Mouse (Mus musculus): ENCODE measurements around the gene Kcng3. TPM values are rescaled to one million over a fixed set of nuclear protein-coding genes. Genes with fewer than 3 reads are reported as not detected.

The Kcng3 gene
- polyA plus RNA-seq, 1 experiment from 2014 or later, result not detected

DNA sequence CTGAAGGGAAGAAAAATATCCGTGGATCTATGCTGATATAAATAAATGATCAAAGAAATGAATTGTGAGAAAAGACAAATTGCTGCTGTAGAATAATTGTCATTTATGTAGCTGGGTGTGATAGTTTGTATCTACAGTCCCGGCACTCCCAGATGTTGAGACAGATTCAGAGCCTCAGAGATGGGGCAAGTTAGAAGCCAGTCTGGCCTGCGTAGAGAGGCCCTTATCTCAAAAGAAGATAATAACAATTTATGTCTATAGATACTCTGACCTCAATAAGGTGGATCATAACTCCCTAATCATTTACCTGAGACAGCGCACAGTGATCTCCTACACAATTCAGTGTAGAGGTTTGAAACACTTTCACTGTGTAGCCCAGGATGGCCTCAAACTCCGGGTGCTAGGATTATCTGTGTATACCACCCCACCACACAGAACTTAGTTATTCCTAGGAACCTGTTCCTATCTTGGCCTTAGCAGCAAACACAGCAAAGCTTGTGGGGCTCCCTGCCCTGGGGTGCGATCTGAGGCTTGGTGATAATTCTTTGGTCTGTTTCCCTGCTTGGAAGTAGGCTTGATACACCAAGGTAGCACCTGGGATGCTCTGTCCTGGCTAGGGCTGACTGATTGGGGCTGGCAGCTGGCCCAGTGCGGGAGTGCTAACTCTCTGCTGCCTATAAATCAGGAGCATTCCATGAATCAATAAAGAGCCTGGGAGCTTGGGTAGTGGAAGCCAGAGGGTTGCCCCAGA lies 19.4 kb upstream of the Kcng3 start:
- Histone ChIP-seq H3K27me3 (no peaks in the 10 kb centered on the region), H3K4me2 (replicated peaks) (no peak overlapping the region), H3K36me3 (no peaks in the 10 kb centered on the region), H3K27ac (no peak overlapping the region), H3K9ac (replicated peaks) (no peak overlapping the region), H3K4me1 (replicated peaks) (no peaks in the 10 kb centered on the region), H3K4me3 (replicated peaks) (no peak overlapping the region), H3K9me3 (no peaks in the 10 kb centered on the region)
- no peak for ATAC-seq
- WGBS, result 90% methylated on average over 7 of the region's 7 CpGs

DNA sequence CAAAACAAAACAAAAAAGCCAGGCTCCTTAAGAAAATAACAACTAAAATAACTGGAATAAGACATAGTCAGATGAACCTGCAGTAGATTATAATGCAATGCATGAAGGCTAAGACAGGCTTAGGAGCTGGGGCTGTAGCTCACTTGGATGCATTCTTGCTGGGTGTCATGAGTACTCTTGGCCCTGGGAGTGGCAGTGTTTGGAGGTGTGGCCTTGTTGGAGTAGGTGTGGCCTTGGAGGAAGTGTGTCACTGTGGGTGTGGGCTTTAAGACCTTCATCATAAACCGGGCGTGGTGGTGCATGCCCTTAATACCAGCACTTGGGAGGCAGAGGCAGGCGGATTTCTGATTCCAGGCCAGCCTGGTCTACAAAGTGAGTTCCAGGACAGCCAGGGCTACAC lies 18.3 kb upstream of the Kcng3 start:
- no peak for ATAC-seq
- Histone ChIP-seq H3K9ac (replicated peaks) (no peak overlapping the region), H3K4me2 (replicated peaks) (no peak overlapping the region), H3K27me3 (no peaks in the 10 kb centered on the region), H3K36me3 (no peaks in the 10 kb centered on the region), H3K4me3 (replicated peaks) (no peak overlapping the region), H3K27ac (no peak overlapping the region), H3K4me1 (replicated peaks) (no peaks in the 10 kb centered on the region), H3K9me3 (no peaks in the 10 kb centered on the region)
- 86% methylated on average over 3 of the region's 3 CpGs for WGBS

DNA sequence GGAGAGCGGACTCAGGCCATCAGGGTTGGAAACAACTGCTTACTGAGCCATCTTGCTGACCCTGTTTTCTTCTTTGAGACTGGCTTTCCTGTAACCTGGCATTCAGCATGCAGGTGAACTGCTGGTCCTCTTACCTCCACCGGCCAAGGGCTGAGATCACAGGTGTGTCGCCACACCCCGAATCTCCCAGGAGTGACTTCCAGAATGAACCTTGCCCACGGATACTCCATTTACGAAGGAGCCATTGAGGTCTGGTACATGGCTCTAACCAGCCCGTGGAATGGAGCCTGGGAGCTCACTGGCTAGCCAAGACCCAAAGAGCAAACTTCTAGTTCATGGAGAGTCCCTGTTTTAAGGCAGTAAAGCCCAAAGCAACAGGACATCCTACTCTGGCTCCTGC lies 15.7 kb upstream of the Kcng3 start:
- H3K27me3 ChIP-seq, result no peaks in the 10 kb centered on the region
- no peak overlapping the region for H3K4me2 ChIP-seq (replicated peaks)
- H3K9me3 ChIP-seq, result no peaks in the 10 kb centered on the region
- 91% methylated on average over 7 of the region's 7 CpGs for WGBS
- H3K4me1 ChIP-seq (replicated peaks), result no peaks in the 10 kb centered on the region
- H3K36me3 ChIP-seq, result no peaks in the 10 kb centered on the region
- H3K9ac ChIP-seq (replicated peaks), result no peak overlapping the region
- H3K27ac ChIP-seq, result no peak overlapping the region
- H3K4me3 ChIP-seq (replicated peaks), result no peak overlapping the region
- ATAC-seq, result no peak

DNA sequence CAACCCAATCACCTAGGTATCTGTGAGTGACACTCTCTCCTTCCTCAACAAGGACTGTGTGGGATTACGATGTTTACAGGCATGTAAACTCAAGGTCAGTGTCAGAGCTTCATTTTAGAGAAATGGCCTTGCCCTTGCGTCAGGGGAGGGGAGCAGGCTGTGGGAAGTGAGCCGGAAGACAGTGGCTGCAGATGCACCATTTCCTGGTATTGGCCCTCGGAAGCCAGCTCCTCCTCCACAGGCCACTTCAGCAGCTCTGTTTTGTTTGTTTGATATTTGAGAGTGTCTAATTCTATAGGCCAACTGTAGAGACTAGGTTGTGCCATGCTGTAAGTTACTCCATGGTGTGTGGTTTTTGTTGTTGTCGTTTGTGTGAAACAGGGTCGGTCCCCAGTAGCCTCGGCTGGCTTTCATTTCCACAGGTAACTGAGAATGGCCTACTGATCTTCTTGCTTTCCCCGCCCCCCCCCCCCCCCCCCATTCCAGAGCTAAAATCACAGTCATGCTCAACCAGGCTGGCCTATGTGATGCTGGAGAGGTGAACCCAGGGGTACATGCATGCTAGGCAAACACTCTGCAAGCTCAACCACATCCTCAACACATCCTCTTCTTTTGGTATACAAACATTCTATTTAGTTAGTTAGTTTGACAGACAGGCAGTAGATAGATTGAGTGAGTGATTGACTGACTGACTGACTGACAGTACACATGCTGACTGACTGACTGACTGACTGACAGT lies 14.9 kb upstream of the Kcng3 start:
- no peak for ATAC-seq
- H3K4me3 ChIP-seq (replicated peaks), result no peak overlapping the region
- WGBS, result 79% methylated on average over 8 of the region's 8 CpGs

DNA sequence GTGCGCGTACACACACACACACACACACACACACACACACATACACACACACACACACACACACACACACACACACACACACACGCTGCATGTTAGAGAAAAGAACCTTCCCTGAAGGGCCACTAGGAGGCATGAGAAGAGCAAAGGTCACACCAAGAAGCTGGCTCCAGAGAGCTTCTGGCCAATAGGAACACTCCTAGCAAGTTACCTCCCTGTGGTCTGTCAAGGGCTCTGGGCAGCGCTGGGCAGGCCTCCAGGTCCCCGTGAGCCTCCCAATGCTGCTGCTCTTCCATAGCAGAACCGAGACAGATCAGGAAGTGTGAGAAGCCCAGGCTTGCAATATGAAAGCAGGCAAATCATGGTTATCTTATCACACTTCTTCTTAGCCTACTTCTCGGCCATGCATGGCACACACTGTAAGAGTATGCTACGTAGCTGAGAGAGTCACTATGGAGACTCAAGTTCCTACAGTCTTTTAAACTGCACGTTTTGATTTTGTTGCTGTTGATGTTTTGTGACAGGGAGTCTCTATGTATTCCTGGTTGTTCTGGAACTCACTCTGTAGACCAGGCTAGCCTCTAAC lies 13.6 kb upstream of the Kcng3 start:
- ATAC-seq, result no peak
- H3K4me3 ChIP-seq (replicated peaks), result no peak overlapping the region
- H3K27me3 ChIP-seq, result no peaks in the 10 kb centered on the region
- no peak overlapping the region for H3K27ac ChIP-seq
- H3K4me1 ChIP-seq (replicated peaks), result no peaks in the 10 kb centered on the region
- H3K4me2 ChIP-seq (replicated peaks), result no peak overlapping the region
- 69% methylated on average over 8 of the region's 9 CpGs for WGBS
- H3K9ac ChIP-seq (replicated peaks), result no peak overlapping the region
- H3K9me3 ChIP-seq, result no peaks in the 10 kb centered on the region
- no peaks in the 10 kb centered on the region for H3K36me3 ChIP-seq

More for the DNA sequence above, 14.9 kb upstream of the Kcng3 start:
- Histone ChIP-seq H3K9ac (replicated peaks) (no peak overlapping the region), H3K4me2 (replicated peaks) (no peak overlapping the region), H3K27ac (no peak overlapping the region), H3K4me1 (replicated peaks) (no peaks in the 10 kb centered on the region), H3K9me3 (no peaks in the 10 kb centered on the region), H3K27me3 (no peaks in the 10 kb centered on the region), H3K36me3 (no peaks in the 10 kb centered on the region)

DNA sequence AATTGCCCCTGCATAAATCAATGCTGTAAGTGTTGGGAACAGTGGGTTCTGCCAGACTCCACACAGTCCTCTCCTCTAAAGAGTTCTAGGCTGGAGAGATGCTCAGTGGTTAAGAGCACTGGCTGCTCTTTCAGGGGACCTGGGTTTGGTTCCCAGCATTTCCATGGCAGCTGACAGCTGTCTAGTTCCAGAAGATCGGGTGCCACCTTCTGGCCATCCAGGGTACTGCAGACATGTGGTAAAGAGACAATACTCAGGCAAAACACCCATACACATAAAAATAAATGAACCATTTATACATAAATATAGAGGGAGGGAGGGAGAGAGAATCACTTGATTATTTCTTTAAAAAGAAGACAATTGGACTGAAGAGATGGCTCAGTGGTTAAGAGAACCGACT lies 5.7 kb upstream of the Kcng3 start:
- Histone ChIP-seq H3K4me1 (replicated peaks) (peaks cover 11% of the 10 kb centered on the region), H3K4me3 (replicated peaks) (no peak overlapping the region), H3K9me3 (no peaks in the 10 kb centered on the region; the same call in 1 of the 2 replicates), H3K27ac (no peak overlapping the region), H3K9ac (replicated peaks) (no peak overlapping the region), H3K36me3 (no peaks in the 10 kb centered on the region), H3K4me2 (replicated peaks) (no peak overlapping the region), H3K27me3 (peaks cover 30% of the 10 kb centered on the region)
- ATAC-seq, result no peak
- WGBS, result 76% methylated on average over 2 of the region's 2 CpGs

DNA sequence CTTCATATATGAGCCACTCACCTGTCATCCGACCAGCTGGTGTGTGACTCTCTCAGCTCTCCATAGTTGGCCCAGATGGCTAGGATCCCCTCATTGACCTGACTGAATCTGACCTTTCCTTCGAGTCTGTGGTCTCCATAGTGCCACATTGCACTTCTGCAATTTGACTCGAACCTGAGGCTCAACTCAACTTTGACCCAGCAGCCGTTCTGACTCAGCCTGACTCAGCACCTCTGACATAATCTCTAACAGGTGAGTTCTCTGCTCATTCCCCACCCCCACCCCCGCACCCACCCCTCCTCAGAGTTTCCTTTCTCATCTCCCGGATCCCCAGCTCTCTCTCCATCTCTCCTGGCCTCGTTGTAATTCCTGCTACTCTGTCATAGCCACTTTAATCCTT lies 4.7 kb upstream of the Kcng3 start:
- WGBS, result 86% methylated on average over 7 of the region's 7 CpGs
- Histone ChIP-seq H3K9me3 (no peaks in the 10 kb centered on the region; the same call in 1 of the 2 replicates), H3K27ac (no peak overlapping the region), H3K27me3 (peaks cover 40% of the 10 kb centered on the region), H3K9ac (replicated peaks) (no peak overlapping the region), H3K4me2 (replicated peaks) (no peak overlapping the region), H3K36me3 (no peaks in the 10 kb centered on the region), H3K4me3 (replicated peaks) (no peak overlapping the region), H3K4me1 (replicated peaks) (peaks cover 20% of the 10 kb centered on the region)
- no peak for ATAC-seq

DNA sequence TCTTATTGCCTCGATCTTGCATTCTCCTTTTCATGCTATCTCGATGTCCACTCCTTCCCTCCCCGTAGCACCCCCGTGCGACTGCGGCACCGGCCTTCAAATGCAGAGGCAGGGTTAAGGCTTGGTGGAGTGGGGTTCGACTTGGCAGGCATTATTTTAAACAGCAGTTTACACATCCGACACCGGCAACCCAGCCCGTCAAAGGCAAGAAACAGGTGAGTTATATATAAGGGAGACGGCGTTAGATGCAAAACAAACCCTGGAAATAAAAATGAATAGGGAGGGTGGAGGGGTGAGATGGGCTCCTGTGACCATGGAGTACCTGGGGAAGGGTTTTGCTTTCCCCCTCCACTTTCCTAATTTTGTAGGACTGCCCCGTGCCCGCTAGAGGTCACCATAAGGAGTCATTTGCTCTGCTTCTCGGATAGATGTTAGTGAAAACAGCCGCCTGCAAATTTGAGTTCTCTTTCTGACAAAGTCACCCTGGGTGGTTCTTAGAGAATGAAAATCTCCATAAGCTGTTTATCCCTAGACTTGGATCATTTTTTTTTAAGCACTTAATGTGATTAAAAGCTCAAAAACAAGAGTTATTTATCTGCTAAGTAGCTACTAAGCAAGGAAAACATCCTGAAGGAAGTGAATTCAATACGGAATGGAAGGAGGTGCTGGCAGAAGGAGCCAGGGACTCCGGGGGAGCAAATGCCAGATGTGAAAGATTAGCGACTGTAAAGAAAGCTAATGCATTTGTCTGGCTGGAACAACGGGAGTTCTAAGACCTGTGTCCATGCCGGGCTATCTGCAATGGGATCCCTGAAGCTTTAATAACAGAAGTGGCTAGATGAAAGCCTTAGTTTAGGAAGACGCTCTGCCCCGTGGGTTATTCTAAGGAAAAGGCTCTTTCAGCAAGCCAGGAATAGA lies 1.2 kb upstream of the Kcng3 start:
- Histone ChIP-seq H3K27ac (no peak overlapping the region), H3K4me1 (replicated peaks) (peaks cover 30% of the 10 kb centered on the region), H3K36me3 (no peaks in the 10 kb centered on the region), H3K9me3 (no peaks in the 10 kb centered on the region; the same call in 1 of the 2 replicates), H3K4me3 (replicated peaks) (peak overlapping the region; percentile 56), H3K4me2 (replicated peaks) (peak overlapping the region; percentile 88), H3K9ac (replicated peaks) (peak overlapping the region; percentile 63), H3K27me3 (peaks cover 75% of the 10 kb centered on the region)
- peak; percentile 25 for ATAC-seq
- WGBS, result under 1% methylated on average over 24 of the region's 24 CpGs

DNA sequence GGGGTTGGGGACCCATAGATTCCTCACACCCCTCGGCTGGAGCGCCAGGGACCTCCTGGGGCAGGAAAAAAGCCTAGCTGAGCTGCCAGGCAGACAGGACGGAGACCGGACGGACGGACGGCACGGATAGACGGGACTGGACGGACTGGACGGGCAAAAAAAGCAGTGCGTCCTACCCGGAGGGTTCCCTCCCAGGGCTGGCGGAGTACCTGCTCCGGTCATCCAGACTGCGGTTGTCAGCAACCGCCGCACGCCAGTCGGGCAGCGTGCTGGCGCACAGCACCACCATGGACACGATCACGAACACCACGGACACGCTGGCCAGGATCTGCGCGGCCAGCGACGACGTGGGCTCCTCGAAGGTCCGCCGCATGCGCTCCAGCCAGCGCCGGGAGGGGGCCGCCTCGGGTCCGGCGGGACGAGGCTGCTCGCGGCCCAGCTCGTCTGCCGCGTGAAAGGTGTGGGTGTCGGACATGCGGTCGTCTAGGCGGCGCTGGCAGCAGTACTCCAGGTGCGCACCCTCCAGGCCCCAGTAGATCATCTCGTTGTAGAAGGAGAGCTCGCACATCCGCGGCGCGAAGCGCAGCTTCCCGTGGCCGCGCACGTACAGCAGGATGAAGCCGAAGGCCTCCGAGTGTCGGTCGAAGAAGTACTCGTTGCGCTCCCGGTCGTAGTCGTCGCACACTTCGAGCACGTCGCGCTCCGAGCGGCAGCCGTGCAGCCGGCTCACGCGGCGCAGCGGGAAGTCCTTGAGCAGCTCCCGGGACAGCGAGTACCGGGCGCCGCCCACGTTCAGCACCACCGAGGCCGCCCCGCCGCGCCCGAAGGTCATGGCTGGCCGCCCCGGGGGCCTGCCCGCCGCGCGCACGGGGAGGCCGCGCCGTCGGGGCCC lies 662 bp downstream of the Kcng3 start:
- Histone ChIP-seq H3K4me1 (replicated peaks) (peaks cover 30% of the 10 kb centered on the region), H3K9me3 (no peaks in the 10 kb centered on the region), H3K36me3 (no peaks in the 10 kb centered on the region), H3K4me2 (replicated peaks) (peak overlapping the region; percentile 88), H3K9ac (replicated peaks) (peak overlapping the region; percentile 63), H3K27me3 (peaks cover 88% of the 10 kb centered on the region), H3K27ac (no peak overlapping the region), H3K4me3 (replicated peaks) (peak overlapping the region; percentile 56)
- peak; percentile 40 for ATAC-seq
- 2% methylated on average over 107 of the region's 109 CpGs for WGBS

DNA sequence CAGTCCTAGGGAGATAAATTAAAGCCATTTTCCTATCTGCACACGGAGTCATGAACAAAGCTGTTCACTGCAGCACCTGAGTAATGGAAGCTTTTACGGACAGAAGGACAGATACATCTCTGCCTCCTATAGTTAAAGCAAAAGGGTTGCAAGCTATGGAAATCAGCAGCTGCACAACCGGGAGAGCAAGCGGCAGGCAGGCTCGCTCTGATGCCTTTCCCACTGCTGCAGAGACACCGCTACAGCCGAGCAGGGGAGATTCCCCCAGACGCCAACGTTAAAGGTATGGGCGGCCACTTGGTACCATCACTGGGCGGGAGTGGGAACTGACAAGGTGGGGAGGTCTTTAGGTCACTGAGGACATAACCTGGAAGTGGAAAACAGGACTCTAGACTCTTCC lies 17.8 kb downstream of the Kcng3 start:
- WGBS, result 42% methylated on average over 11 of the region's 11 CpGs
- no peaks in the 10 kb centered on the region for H3K36me3 ChIP-seq
- H3K9me3 ChIP-seq, result peaks cover 4% of the 10 kb centered on the region; the same call in 1 of the 2 replicates
- 0 out of 2 replicates have a peak overlapping the region, but pooled peaks have one; percentile 7 for H3K27ac ChIP-seq
- H3K27me3 ChIP-seq, result no peaks in the 10 kb centered on the region
- ATAC-seq, result no peak
- no peak overlapping the region for H3K9ac ChIP-seq (replicated peaks)
- H3K4me2 ChIP-seq (replicated peaks), result peak overlapping the region; percentile 9; the same call in 1 of the 2 replicates
- no peaks in the 10 kb centered on the region for H3K4me1 ChIP-seq (replicated peaks)
- H3K4me3 ChIP-seq (replicated peaks), result no peak overlapping the region

DNA sequence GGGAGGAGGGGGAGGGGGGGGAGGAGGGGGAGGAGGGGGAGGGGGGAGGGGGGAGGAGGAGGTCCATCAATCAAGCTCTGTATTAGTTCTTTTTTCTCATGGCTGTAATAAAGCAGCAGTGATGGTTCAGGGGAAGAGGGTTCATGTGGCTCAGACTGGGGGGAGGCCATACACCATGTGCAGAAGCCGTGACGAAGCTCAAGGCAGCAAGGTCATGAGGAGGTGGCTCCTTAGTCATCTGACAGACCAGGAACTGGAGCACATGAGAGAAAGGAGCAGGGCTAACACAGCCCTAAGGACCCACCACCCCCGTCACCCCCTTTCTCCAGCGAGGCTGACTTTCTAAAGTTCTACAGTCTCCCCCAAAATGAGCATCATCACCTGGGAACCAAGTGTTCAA lies 22.2 kb downstream of the Kcng3 start:
- no peaks in the 10 kb centered on the region for H3K36me3 ChIP-seq
- H3K9ac ChIP-seq (replicated peaks), result no peak overlapping the region
- H3K27me3 ChIP-seq, result no peaks in the 10 kb centered on the region
- no peak overlapping the region for H3K27ac ChIP-seq
- peaks cover 4% of the 10 kb centered on the region; the same call in 1 of the 2 replicates for H3K9me3 ChIP-seq
- H3K4me1 ChIP-seq (replicated peaks), result no peaks in the 10 kb centered on the region
- WGBS, result 76% methylated on average over 4 of the region's 4 CpGs
- no peak overlapping the region for H3K4me3 ChIP-seq (replicated peaks)
- no peak overlapping the region for H3K4me2 ChIP-seq (replicated peaks)
- ATAC-seq, result no peak

Data from midbrain, embryonic 13.5 days (tissue).